ENCODE assay signal across 16 mouse cellular contexts in genomic region chr3:122448196-122448595, GRCm38 (mm10).
"Had no signal": no experiment of that assay in that cellular context is flagged by ENCODE, and none has a peak within 500 bp of the region (broad histone marks: within the 10 kb centered on the region; RNA-seq: fewer than 3 reads in every experiment).

No protein-coding gene starts in this region.

- H3K4me1 ChIP-seq: lung, embryonic 15.5 days; midbrain, embryonic 13.5 days; midbrain, embryonic 15.5 days; neural tube, embryonic 12.5 days; stomach, embryonic 15.5 days had no signal

- ATAC-seq: lung, postnatal 0 days; midbrain, embryonic 13.5 days; midbrain, embryonic 15.5 days had no signal

- H3K9ac ChIP-seq: lung, embryonic 15.5 days; midbrain, embryonic 13.5 days; midbrain, embryonic 15.5 days; neural tube, embryonic 12.5 days; stomach, embryonic 15.5 days had no signal

- H3K36me3 ChIP-seq: lung, embryonic 15.5 days; midbrain, embryonic 13.5 days; midbrain, embryonic 15.5 days; neural tube, embryonic 12.5 days; stomach, embryonic 15.5 days had no signal

- DNase-seq: lung, adult 2 months; lung, postnatal 14 days; lung, postnatal 36 days; right cerebral cortex, postnatal 14 days; thymus, adult 18-20 months; thymus, postnatal 14 days; thymus, postnatal 36 days had no signal

- H3K4me3 ChIP-seq: lung, embryonic 15.5 days; megakaryocyte, embryonic 14.5 days; midbrain, embryonic 13.5 days; midbrain, embryonic 15.5 days; neural tube, embryonic 12.5 days; stomach, embryonic 15.5 days had no signal

- H3K27ac ChIP-seq: lung, embryonic 15.5 days; macrophage; midbrain, embryonic 13.5 days; midbrain, embryonic 15.5 days; neural tube, embryonic 12.5 days; stomach, embryonic 15.5 days; stomach, postnatal 0 days had no signal

- H3K9me3 ChIP-seq: lung, embryonic 15.5 days; midbrain, embryonic 13.5 days; midbrain, embryonic 15.5 days; neural tube, embryonic 12.5 days; stomach, embryonic 15.5 days had no signal
